Mouse (Mus musculus): ENCODE measurements around the gene Arid1b. TPM values are rescaled to one million over a fixed set of nuclear protein-coding genes. Genes with fewer than 3 reads are reported as not detected.
"Not testable (repeated sequence)": the region's sequence is repeated elsewhere in the genome, so short reads cannot be mapped to it uniquely, and the experiment has no call there.

Gene Arid1b
- polyA plus RNA-seq, 1 experiment = 59.4 TPM

DNA sequence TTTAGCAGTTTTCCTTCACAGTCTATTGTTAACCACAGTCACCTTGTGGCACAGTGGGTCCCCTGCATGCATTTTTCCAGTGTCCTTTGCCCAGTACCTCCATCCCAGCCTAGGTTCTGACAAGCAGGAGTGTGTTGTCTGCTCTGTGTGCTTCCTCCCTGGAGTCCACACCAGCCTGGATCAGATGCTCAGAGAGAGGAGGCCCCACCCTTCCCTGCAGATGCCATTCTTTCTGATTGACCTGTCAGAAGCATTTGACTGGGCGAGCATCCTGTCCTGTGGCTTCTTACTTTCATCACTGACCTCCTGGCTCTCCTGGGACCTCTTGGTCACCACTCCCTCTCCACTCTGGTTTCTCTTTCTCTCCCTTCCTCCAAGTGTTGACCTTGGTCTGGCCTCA lies 113.9 kb downstream of the Arid1b start:
- no peaks in the 10 kb centered on the region for H3K36me3 ChIP-seq (ENCODE audit: control insufficient read depth, insufficient read depth, low read length)
- no peak overlapping the region for H3K4me3 ChIP-seq (ENCODE audit: low read depth, low read length)
- H3K27me3 ChIP-seq (ENCODE audit: control insufficient read depth, insufficient read depth, low read length) = no peaks in the 10 kb centered on the region
- no peak for TF ChIP-seq CTCF (IDR thresholded peaks at IDR 0.05; ENCODE audit: extremely low read depth, insufficient read length, insufficient replicate concordance, low read depth, low read length)
- TF ChIP-seq POLR2A (IDR thresholded peaks at IDR 0.05; ENCODE audit: low read depth, low read length) = no peak
- H3K4me1 ChIP-seq (ENCODE audit: control insufficient read depth, insufficient read depth, insufficient read length, low read length) = peaks cover 29% of the 10 kb centered on the region
- WGBS = 53% methylated on average over 1 of the region's 1 CpGs
- no peak overlapping the region for H3K27ac ChIP-seq (ENCODE audit: insufficient read depth, low read depth, low read length)

DNA sequence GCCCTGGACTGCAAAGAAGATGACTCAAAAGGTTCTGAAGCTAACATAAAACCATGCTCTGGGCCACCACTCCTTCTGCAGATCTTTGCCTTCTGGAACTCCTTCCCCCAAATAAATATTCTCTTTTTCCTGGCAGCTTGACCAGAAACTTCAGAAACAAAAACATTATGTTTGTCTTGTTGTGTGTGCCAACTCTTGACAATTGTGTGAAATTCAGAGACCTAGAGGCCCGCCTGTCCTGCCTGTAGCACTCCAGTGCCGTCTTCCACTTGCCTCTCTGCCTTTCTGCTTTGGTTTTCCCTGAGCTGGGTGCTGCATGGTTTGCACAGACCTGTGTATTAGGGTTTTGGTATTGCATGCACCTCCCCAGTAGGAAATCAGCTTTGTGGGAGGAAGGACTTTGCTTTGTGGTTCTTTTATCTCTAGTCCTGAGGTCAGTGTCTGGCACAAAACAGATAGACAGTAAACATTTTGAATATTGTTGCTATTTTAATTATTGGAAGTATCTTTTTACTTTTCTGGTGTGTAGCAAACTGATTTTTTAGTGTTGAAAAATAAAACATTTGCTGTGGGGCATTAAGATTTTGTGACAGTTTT lies 114.5 kb downstream of the Arid1b start:
- no peak for TF ChIP-seq CTCF (IDR thresholded peaks at IDR 0.05; ENCODE audit: extremely low read depth, insufficient read length, insufficient replicate concordance, low read depth, low read length)
- TF ChIP-seq POLR2A (IDR thresholded peaks at IDR 0.05; ENCODE audit: low read depth, low read length) = no peak
- no peaks in the 10 kb centered on the region for H3K36me3 ChIP-seq (ENCODE audit: control insufficient read depth, insufficient read depth, low read length)
- 66% methylated on average over 2 of the region's 2 CpGs for WGBS
- no peaks in the 10 kb centered on the region for H3K27me3 ChIP-seq (ENCODE audit: control insufficient read depth, insufficient read depth, low read length)
- H3K4me3 ChIP-seq (ENCODE audit: low read depth, low read length) = no peak overlapping the region
- H3K4me1 ChIP-seq (ENCODE audit: control insufficient read depth, insufficient read depth, insufficient read length, low read length) = peaks cover 29% of the 10 kb centered on the region
- no peak overlapping the region for H3K27ac ChIP-seq (ENCODE audit: insufficient read depth, low read depth, low read length)

DNA sequence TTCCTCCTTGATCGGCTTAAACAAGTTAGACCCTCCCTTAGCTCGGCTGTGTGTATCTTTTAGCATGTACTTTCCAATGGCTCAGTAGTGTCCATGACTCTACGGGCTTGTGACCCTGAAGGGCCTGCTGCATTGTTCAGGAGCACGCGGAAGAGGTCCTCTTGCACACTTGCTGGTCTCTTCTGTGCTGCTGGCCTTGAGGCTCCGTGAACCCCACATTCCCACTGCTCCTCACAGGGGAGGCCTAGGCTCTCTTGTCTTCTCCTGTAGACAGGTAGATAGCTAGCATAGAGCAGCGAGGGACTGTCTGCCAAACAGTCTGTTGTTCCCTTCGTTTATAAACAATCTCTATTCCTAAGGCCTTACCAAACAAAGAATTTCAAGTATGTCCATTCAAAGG lies 115.2 kb downstream of the Arid1b start:
- no peak overlapping the region for H3K4me3 ChIP-seq (ENCODE audit: low read depth, low read length)
- no peak for TF ChIP-seq CTCF (IDR thresholded peaks at IDR 0.05; ENCODE audit: extremely low read depth, insufficient read length, insufficient replicate concordance, low read depth, low read length)
- no peak for TF ChIP-seq POLR2A (IDR thresholded peaks at IDR 0.05; ENCODE audit: low read depth, low read length)
- H3K27me3 ChIP-seq (ENCODE audit: control insufficient read depth, insufficient read depth, low read length) = no peaks in the 10 kb centered on the region
- WGBS = 90% methylated on average over 8 of the region's 8 CpGs
- H3K27ac ChIP-seq (ENCODE audit: insufficient read depth, low read depth, low read length) = no peak overlapping the region
- no peaks in the 10 kb centered on the region for H3K36me3 ChIP-seq (ENCODE audit: control insufficient read depth, insufficient read depth, low read length)
- peaks cover 29% of the 10 kb centered on the region for H3K4me1 ChIP-seq (ENCODE audit: control insufficient read depth, insufficient read depth, insufficient read length, low read length)

DNA sequence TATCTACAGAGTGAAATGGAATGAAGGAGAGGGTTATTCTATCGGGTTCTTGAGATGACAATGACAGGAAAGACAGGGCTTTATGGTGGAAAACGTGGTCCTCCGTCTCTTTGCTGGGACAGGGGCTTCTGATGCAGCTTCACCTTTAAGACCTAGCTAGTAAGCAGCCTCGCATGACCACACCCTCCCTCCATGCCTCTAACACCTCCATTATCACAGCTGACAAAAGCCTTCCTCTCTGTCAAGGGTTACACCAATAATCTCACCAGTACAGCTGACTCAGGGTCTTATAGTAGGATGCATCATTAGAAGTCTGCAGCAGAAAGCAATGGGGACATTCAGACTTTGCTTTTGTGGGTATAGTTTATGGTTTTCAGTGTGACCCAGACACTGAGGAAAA lies 116.0 kb downstream of the Arid1b start:
- H3K4me3 ChIP-seq (ENCODE audit: low read depth, low read length) = no peak overlapping the region
- TF ChIP-seq CTCF (IDR thresholded peaks at IDR 0.05; ENCODE audit: extremely low read depth, insufficient read length, insufficient replicate concordance, low read depth, low read length) (no peak), POLR2A (IDR thresholded peaks at IDR 0.05; ENCODE audit: low read depth, low read length) (no peak)

DNA sequence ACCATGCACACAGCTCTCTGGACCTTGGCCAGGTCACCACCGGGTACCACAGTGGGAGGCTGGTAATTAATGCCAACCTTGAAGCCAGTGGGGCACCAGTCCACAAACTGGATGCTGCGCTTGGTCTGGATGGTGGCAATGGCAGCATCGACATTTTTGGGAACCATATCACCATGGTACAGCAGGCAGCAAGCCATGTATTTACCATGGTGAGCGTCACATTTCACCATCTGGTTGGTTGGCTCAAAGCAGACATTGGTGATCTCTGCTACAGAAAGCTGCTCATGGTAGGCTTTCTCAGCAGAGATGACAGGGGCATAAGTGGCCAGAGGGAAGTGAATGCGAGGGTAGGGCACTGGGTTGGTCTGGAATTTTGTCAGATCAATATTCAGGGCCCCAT lies 116.8 kb downstream of the Arid1b start:
- WGBS = 90% methylated on average over 5 of the region's 5 CpGs
- peaks cover 27% of the 10 kb centered on the region for H3K4me1 ChIP-seq (ENCODE audit: control insufficient read depth, insufficient read depth, insufficient read length, low read length)
- H3K27ac ChIP-seq (ENCODE audit: insufficient read depth, low read depth, low read length); H3K36me3 ChIP-seq (ENCODE audit: control insufficient read depth, insufficient read depth, low read length); H3K27me3 ChIP-seq (ENCODE audit: control insufficient read depth, insufficient read depth, low read length); H3K4me3 ChIP-seq (ENCODE audit: low read depth, low read length): not testable (repeated sequence)

More for the DNA sequence above, 116.0 kb downstream of the Arid1b start:
- H3K36me3 ChIP-seq (ENCODE audit: control insufficient read depth, insufficient read depth, low read length) = no peaks in the 10 kb centered on the region
- H3K4me1 ChIP-seq (ENCODE audit: control insufficient read depth, insufficient read depth, insufficient read length, low read length) = peaks cover 28% of the 10 kb centered on the region
- no peak overlapping the region for H3K27ac ChIP-seq (ENCODE audit: insufficient read depth, low read depth, low read length)
- 82% methylated on average over 4 of the region's 4 CpGs for WGBS
- no peaks in the 10 kb centered on the region for H3K27me3 ChIP-seq (ENCODE audit: control insufficient read depth, insufficient read depth, low read length)

DNA sequence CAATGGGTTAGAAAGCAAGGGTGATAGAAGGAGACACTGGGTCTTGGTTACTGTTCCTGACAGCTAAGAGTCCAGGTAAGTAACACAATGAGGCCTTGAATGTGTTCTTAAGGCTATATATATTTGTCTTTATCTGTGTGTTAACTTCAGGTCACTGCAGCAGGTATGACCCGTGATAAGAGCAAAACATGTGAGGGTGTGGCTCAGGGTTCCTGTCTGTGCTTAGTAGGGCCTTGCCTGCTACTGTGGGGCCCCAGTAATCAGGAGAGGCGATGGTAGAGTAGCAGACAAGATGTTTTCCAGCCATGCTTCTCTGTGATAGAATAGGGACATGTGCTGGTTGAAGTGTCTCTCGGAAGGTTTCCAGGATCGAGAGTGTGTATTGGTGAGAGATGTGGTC lies 118.0 kb downstream of the Arid1b start:
- 60% methylated on average over 4 of the region's 4 CpGs for WGBS
- Histone ChIP-seq H3K27me3 (ENCODE audit: control insufficient read depth, insufficient read depth, low read length) (no peaks in the 10 kb centered on the region), H3K4me1 (ENCODE audit: control insufficient read depth, insufficient read depth, insufficient read length, low read length) (peaks cover 20% of the 10 kb centered on the region), H3K36me3 (ENCODE audit: control insufficient read depth, insufficient read depth, low read length) (no peaks in the 10 kb centered on the region), H3K4me3 (ENCODE audit: low read depth, low read length) (no peak overlapping the region), H3K27ac (ENCODE audit: insufficient read depth, low read depth, low read length) (no peak overlapping the region)
- TF ChIP-seq POLR2A (IDR thresholded peaks at IDR 0.05; ENCODE audit: low read depth, low read length) = no peak
- no peak for TF ChIP-seq CTCF (IDR thresholded peaks at IDR 0.05; ENCODE audit: extremely low read depth, insufficient read length, insufficient replicate concordance, low read depth, low read length)

DNA sequence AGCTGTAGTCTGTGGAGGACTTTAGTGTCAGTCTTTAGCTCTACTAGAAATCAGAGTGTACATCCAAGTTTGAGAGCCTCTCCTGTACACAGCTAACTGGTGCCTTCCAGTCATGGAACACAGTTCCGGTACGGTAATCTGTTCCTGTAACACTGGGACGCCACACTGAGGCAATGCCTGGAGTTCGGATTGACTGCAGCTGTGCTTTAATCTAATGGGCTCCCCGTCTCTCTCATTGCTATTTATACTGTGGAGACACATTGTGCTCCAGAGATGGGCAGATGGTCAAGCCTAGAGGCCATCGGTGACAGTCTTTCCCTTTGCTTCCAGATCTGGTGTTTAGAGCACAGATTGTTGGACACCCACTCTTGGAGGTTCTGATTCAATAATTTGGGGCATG lies 121.8 kb downstream of the Arid1b start:
- peaks cover 9% of the 10 kb centered on the region; the same call in 1 of the 2 replicates for H3K4me1 ChIP-seq (ENCODE audit: control insufficient read depth, insufficient read depth, insufficient read length, low read length)
- TF ChIP-seq POLR2A (IDR thresholded peaks at IDR 0.05; ENCODE audit: low read depth, low read length) (no peak), CTCF (IDR thresholded peaks at IDR 0.05; ENCODE audit: extremely low read depth, insufficient read length, insufficient replicate concordance, low read depth, low read length) (no peak)
- no peaks in the 10 kb centered on the region for H3K36me3 ChIP-seq (ENCODE audit: control insufficient read depth, insufficient read depth, low read length)
- H3K4me3 ChIP-seq (ENCODE audit: low read depth, low read length) = no peak overlapping the region
- no peak overlapping the region for H3K27ac ChIP-seq (ENCODE audit: insufficient read depth, low read depth, low read length)
- H3K27me3 ChIP-seq (ENCODE audit: control insufficient read depth, insufficient read depth, low read length) = no peaks in the 10 kb centered on the region
- 90% methylated on average over 6 of the region's 6 CpGs for WGBS

All from small intestine, adult 2 months (tissue).